Mouse (Mus musculus) forebrain, embryonic 16.5 days (tissue): Measurements from ENCODE around the gene Gm765. TPM values are rescaled to one million over a fixed set of nuclear protein-coding genes. Genes with fewer than 3 reads are reported as not detected.

ENCODE experiments used
- ATAC-seq: fragments of 200-750 bp; cut with Nextera tagmentation; 2 replicates; pipeline ENCODE4 v1.8.0; 2017; ENCODE audit warnings: mild to moderate bottlenecking, moderate library complexity
- H3K27ac ChIP-seq: fragments of 300-500 bp; sonication (generic); 2 replicates; pipeline ENCODE4 v1.5.1; 2014; ENCODE audit warnings: low read length, control low read depth
- H3K27me3 ChIP-seq: fragments of 300-500 bp; sonication (generic); replicated peaks from 2 replicates; pipeline ENCODE4 v1.6.1; 2014; ENCODE audit warnings: low read length; ENCODE audit not compliant: control insufficient read depth, insufficient read depth
- H3K36me3 ChIP-seq: fragments of 300-500 bp; sonication (generic); 2 replicates; pipeline ENCODE4 v1.6.1; 2014; ENCODE audit not compliant: control insufficient read depth, insufficient read depth
- H3K4me1 ChIP-seq: fragments of 300-500 bp; sonication (generic); replicated peaks from 2 replicates; pipeline ENCODE4 v1.6.1; 2014; ENCODE audit warnings: low read length; ENCODE audit not compliant: control insufficient read depth, insufficient read depth
- H3K4me2 ChIP-seq: fragments of 300-500 bp; sonication (generic); 2 replicates; pipeline ENCODE4 v1.6.1; 2014; ENCODE audit warnings: mild to moderate bottlenecking, low read length, control low read depth
- H3K4me3 ChIP-seq: fragments of 300-500 bp; sonication (generic); replicated peaks from 2 replicates; pipeline ENCODE4 v1.5.1; 2014; ENCODE audit warnings: mild to moderate bottlenecking, low read length, control low read depth
- H3K9ac ChIP-seq: fragments of 300-500 bp; sonication (generic); replicated peaks from 2 replicates; pipeline ENCODE4 v1.6.1; 2014; ENCODE audit warnings: low read depth, low read length, control low read depth
- H3K9me3 ChIP-seq: fragments of 300-500 bp; sonication (generic); 2 replicates; pipeline ENCODE4 v1.6.1; 2016; ENCODE audit warnings: low read length; ENCODE audit not compliant: control insufficient read depth
- WGBS: fragments of 180-500 bp; shearing (Covaris S2); extraction: QIAGEN DNeasy Blood & Tissue Kit; methylation state at CpG from one replicate; pipeline ENCODE4 v1.1.7; 2014; 5-methylcytosine and 5-hydroxymethylcytosine counted together
- polyA plus RNA-seq: library from polyadenylated mRNA; unstranded; fragments of >200 nt; fragmentation: Nextera tagmentation; extraction: Ambion mirVana; gene quantifications from 2 replicates; pipeline ENCODE4 v1.2.1, GENCODE M21; 2015

Gm765 gene
- polyA plus RNA-seq, 1 experiment from 2014 or later, result not detected

DNA sequence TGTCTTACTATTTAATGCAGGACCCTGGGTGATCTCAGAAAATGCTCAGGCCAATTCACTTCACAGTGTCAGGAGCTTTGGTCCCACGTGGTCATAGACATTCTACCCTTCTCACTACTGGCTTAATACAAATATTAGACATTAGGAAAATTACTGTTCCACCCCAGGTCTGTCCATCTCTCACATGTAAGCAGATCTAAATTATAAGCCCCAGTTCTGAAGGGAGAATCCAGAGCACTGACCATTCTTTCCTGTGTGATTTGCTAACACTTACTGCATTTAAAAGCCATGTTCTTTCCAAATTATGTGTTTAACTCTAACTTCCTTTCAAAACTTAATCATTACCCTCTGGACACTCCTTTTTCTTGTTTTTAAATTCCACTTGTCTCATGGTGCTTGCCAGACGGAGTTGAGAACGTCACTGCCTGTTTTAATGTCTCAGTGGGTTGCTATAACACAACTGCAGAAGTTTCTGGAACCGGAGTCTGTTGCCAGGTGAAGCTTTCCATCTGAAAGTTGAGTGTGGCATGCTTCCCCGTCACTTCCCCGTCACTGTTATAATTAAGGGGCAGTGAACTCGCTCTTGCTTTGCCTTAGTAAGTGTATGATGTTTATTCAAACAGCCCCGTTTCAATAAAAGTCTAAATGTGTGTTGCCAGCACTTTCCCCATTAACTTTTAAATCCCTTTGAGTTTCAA lies 151.7 kb downstream of the Gm765 start:
- Histone ChIP-seq H3K27ac (no peak overlapping the region), H3K4me3 (no peak overlapping the region), H3K4me2 (no peak overlapping the region), H3K4me1 (no peaks in the 10 kb centered on the region), H3K9ac (no peak overlapping the region), H3K36me3 (no peaks in the 10 kb centered on the region), H3K27me3 (no peaks in the 10 kb centered on the region), H3K9me3 (no peaks in the 10 kb centered on the region)
- WGBS, result 67% methylated on average over 8 of the region's 8 CpGs
- no peak for ATAC-seq
